13 mouse cellular contexts compared by ENCODE assay signal in genomic region chr13:59040156-59040915, GRCm38 (mm10).
DNase-seq lines count a peak whose midpoint lies in the region; ATAC-seq lines count a peak whose summit lies in the region.
"Had no signal": no experiment of that assay in that cellular context is flagged by ENCODE, and none has a peak within 500 bp of the region (broad histone marks: within the 10 kb centered on the region; RNA-seq: fewer than 3 reads in every experiment).

No protein-coding gene starts in this region.

- H3K36me3 ChIP-seq in forebrain, embryonic 11.5 days (ENCODE audit: control insufficient read depth, insufficient read depth, low read length): no peaks in the 10 kb centered on the region
- no peaks in the 10 kb centered on the region for H3K36me3 ChIP-seq in hindbrain, embryonic 14.5 days (replicated peaks; ENCODE audit: control insufficient read depth, insufficient read depth)
- no peaks in the 10 kb centered on the region for H3K36me3 ChIP-seq in midbrain, embryonic 16.5 days (ENCODE audit: control insufficient read depth, insufficient read depth, low read length)
- no peaks in the 10 kb centered on the region for H3K36me3 ChIP-seq in limb, embryonic 10.5 days
- H3K36me3 ChIP-seq: limb, embryonic 12.5 days had no signal

- 0 out of 2 replicates have a peak overlapping the region, but pooled peaks have one; percentile 20 for H3K9ac ChIP-seq in forebrain, embryonic 11.5 days (ENCODE audit: low read length)
- no peak overlapping the region for H3K9ac ChIP-seq in hindbrain, embryonic 14.5 days
- peak overlapping the region; percentile 22; the same call in 1 of the 2 replicates for H3K9ac ChIP-seq in midbrain, embryonic 16.5 days (ENCODE audit: low read depth, low read length)
- H3K9ac ChIP-seq: limb, embryonic 12.5 days; liver, postnatal 0 days had no signal

- peak overlapping the region; percentile 26 for H3K4me2 ChIP-seq in forebrain, embryonic 11.5 days (ENCODE audit: low read depth, low read length, severe bottlenecking)
- peak overlapping the region; percentile 39 for H3K4me2 ChIP-seq in hindbrain, embryonic 14.5 days (replicated peaks)
- H3K4me2 ChIP-seq in midbrain, embryonic 16.5 days (ENCODE audit: low read length): peak overlapping the region; percentile 41
- H3K4me2 ChIP-seq: limb, embryonic 12.5 days had no signal

- 43% methylated on average over 16 of the region's 16 CpGs for WGBS in forebrain, embryonic 11.5 days
- 26% methylated on average over 16 of the region's 16 CpGs for WGBS in hindbrain, embryonic 14.5 days
- 26% methylated on average over 16 of the region's 16 CpGs for WGBS in midbrain, embryonic 16.5 days
- WGBS in limb, embryonic 10.5 days: 69% methylated on average over 16 of the region's 16 CpGs

- ATAC-seq in forebrain, embryonic 11.5 days (replicated peaks; ENCODE audit: low FRiP score): peak; percentile 72
- ATAC-seq in hindbrain, embryonic 14.5 days (ENCODE audit: low FRiP score): peak; percentile 73
- peak; percentile 79 for ATAC-seq in midbrain, embryonic 16.5 days
- ATAC-seq: liver, postnatal 0 days had no signal

- DNase-seq in embryo, embryonic 10 days (ENCODE audit: low spot score): peak; percentile 22
- DNase-seq in forebrain, embryonic 11.5 days (ENCODE audit: low spot score): no peak
- peak; percentile 42 for DNase-seq in hindbrain, embryonic 14.5 days (ENCODE audit: low spot score)
- no peak for DNase-seq in spleen, postnatal 4 days (ENCODE audit: low spot score in 2 of 2)
- DNase-seq in kidney, adult 8-10 months: no peak
- no peak for DNase-seq in limb, embryonic 10.5 days (ENCODE audit: low spot score)
- DNase-seq in ovary, adult 18-20 months (ENCODE audit: low spot score): no peak
- DNase-seq: cerebellum, adult 9-11 months; heart, adult 2 months; kidney, adult 2 months; liver, postnatal 0 days had no signal

- H3K27ac ChIP-seq in forebrain, embryonic 11.5 days (ENCODE audit: low read depth, low read length): peak overlapping the region; percentile 78
- peak overlapping the region; percentile 96 for H3K27ac ChIP-seq in hindbrain, embryonic 14.5 days
- H3K27ac ChIP-seq in midbrain, embryonic 16.5 days (ENCODE audit: low read length): peak overlapping the region; percentile 96
- no peak overlapping the region for H3K27ac ChIP-seq in limb, embryonic 10.5 days
- H3K27ac ChIP-seq: heart, adult 2 months; limb, embryonic 12.5 days had no signal

- H3K9me3 ChIP-seq in forebrain, embryonic 11.5 days (ENCODE audit: control insufficient read depth, low read length): no peaks in the 10 kb centered on the region
- H3K9me3 ChIP-seq in hindbrain, embryonic 14.5 days (ENCODE audit: control insufficient read depth, low read length): no peaks in the 10 kb centered on the region
- H3K9me3 ChIP-seq in midbrain, embryonic 16.5 days (replicated peaks; ENCODE audit: control insufficient read depth, low read length, poor library complexity, severe bottlenecking): no peaks in the 10 kb centered on the region
- no peaks in the 10 kb centered on the region for H3K9me3 ChIP-seq in limb, embryonic 10.5 days (replicated peaks)
- H3K9me3 ChIP-seq: limb, embryonic 12.5 days had no signal

- peaks cover 4% of the 10 kb centered on the region; the same call in 1 of the 2 replicates for H3K4me1 ChIP-seq in forebrain, embryonic 11.5 days (replicated peaks; ENCODE audit: control insufficient read depth, insufficient read depth, low read length)
- H3K4me1 ChIP-seq in hindbrain, embryonic 14.5 days (replicated peaks; ENCODE audit: control insufficient read depth, insufficient read depth, low read length): peaks cover 31% of the 10 kb centered on the region
- H3K4me1 ChIP-seq in midbrain, embryonic 16.5 days (ENCODE audit: control insufficient read depth, insufficient read depth, low read length): peaks cover 36% of the 10 kb centered on the region
- peaks cover 17% of the 10 kb centered on the region for H3K4me1 ChIP-seq in limb, embryonic 10.5 days

- H3K27me3 ChIP-seq in forebrain, embryonic 11.5 days (ENCODE audit: control insufficient read depth, insufficient read depth, low read length): no peaks in the 10 kb centered on the region
- no peaks in the 10 kb centered on the region for H3K27me3 ChIP-seq in hindbrain, embryonic 14.5 days (ENCODE audit: control insufficient read depth, insufficient read depth, low read length)
- no peaks in the 10 kb centered on the region for H3K27me3 ChIP-seq in midbrain, embryonic 16.5 days (ENCODE audit: control insufficient read depth, insufficient read depth, low read depth, low read length)
- no peaks in the 10 kb centered on the region for H3K27me3 ChIP-seq in limb, embryonic 10.5 days (ENCODE audit: low read depth, poor library complexity, severe bottlenecking)
- H3K27me3 ChIP-seq: limb, embryonic 12.5 days had no signal

- no peak overlapping the region for H3K4me3 ChIP-seq in forebrain, embryonic 11.5 days (ENCODE audit: low read depth, low read length)
- no peak overlapping the region for H3K4me3 ChIP-seq in hindbrain, embryonic 14.5 days (replicated peaks; ENCODE audit: low read length)
- peak overlapping the region; percentile 1; the same call in 1 of the 2 replicates for H3K4me3 ChIP-seq in midbrain, embryonic 16.5 days (ENCODE audit: low read depth, low read length)
- no peak overlapping the region for H3K4me3 ChIP-seq in limb, embryonic 10.5 days
- H3K4me3 ChIP-seq: heart, adult 2 months; limb, embryonic 12.5 days had no signal

Comparison
In these comparisons a context has a peak if more than half of its experiments do, and no peak if none do; other contexts are left out.
1. DNase-seq: peak in embryo, embryonic 10 days (single experiment) and hindbrain, embryonic 14.5 days (single experiment); none in forebrain, embryonic 11.5 days (single experiment), spleen, postnatal 4 days (0 of 2), kidney, adult 8-10 months (0 of 2), limb, embryonic 10.5 days (single experiment) and ovary, adult 18-20 months (single experiment).
2. Peak in every context shown above with its lines, with median percentiles within 50 percentile points of each other: ATAC-seq and H3K4me2 ChIP-seq.